Mouse (Mus musculus): Measurements from ENCODE around the gene Utp3. TPM values are rescaled to one million over a fixed set of nuclear protein-coding genes. Genes with fewer than 3 reads are reported as not detected.
A peak's percentile ranks its signal among the peaks of the same experiment; 100 is the strongest.

Utp3 gene
- polyA plus RNA-seq, 1 experiment: 8.4 TPM

DNA sequence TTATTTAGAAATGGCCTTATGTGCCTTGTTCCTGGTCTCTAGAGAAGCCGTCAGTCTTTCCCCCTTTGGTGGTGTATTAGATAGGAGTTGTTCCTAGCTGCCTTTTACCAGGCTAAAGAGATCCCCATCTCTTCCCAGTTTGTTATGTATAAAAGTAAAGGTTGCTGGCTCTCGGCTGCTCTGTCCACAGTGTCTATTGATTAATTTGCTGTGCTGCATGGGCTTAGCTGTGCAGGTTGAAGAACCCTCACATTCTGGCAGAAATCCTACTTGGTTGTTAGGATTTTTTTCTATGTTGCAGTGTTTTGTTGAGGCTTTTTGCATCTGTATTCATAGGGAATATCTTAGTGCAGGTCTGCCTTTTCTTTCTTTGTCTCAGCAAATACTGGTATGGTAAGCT, 47.8 kb downstream of the Utp3 start:
- no peak for TF ChIP-seq POLR2A (IDR thresholded peaks at IDR 0.05; ENCODE audit: control insufficient read depth, low read depth, low read length)
- no peak for TF ChIP-seq CTCF (IDR thresholded peaks at IDR 0.05; ENCODE audit: control insufficient read depth, insufficient read depth, insufficient replicate concordance, low read depth, low read length)
- peaks cover 6% of the 10 kb centered on the region for H3K4me1 ChIP-seq (ENCODE audit: control insufficient read depth, insufficient read depth, low read length)
- no peak overlapping the region for H3K27ac ChIP-seq (ENCODE audit: control insufficient read depth, insufficient read depth, low read depth, low read length)
- no peaks in the 10 kb centered on the region for H3K27me3 ChIP-seq (ENCODE audit: control insufficient read depth, insufficient read depth, low read length)
- H3K4me3 ChIP-seq (ENCODE audit: control insufficient read depth, low read depth, low read length): no peak overlapping the region
- H3K36me3 ChIP-seq (ENCODE audit: control insufficient read depth, insufficient read depth, low read length): no peaks in the 10 kb centered on the region

- TF ChIP-seq CTCF (IDR thresholded peaks at IDR 0.05; ENCODE audit: control insufficient read depth, insufficient read depth, insufficient replicate concordance, low read depth, low read length) (no peak), POLR2A (IDR thresholded peaks at IDR 0.05; ENCODE audit: control insufficient read depth, low read depth, low read length) (no peak)
- H3K4me1 ChIP-seq (ENCODE audit: control insufficient read depth, insufficient read depth, low read length): peaks cover 6% of the 10 kb centered on the region
- H3K27me3 ChIP-seq (ENCODE audit: control insufficient read depth, insufficient read depth, low read length): no peaks in the 10 kb centered on the region
- H3K27ac ChIP-seq (ENCODE audit: control insufficient read depth, insufficient read depth, low read depth, low read length): no peak overlapping the region
- no peaks in the 10 kb centered on the region for H3K36me3 ChIP-seq (ENCODE audit: control insufficient read depth, insufficient read depth, low read length)
- no peak overlapping the region for H3K4me3 ChIP-seq (ENCODE audit: control insufficient read depth, low read depth, low read length)
Measured at GRCm38 (mm10) chr5:88602713-88603112, 48.5 kb downstream of the Utp3 start.

- TF ChIP-seq POLR2A (IDR thresholded peaks at IDR 0.05; ENCODE audit: control insufficient read depth, low read depth, low read length) (no peak), CTCF (IDR thresholded peaks at IDR 0.05; ENCODE audit: control insufficient read depth, insufficient read depth, insufficient replicate concordance, low read depth, low read length) (no peak)
- Histone ChIP-seq H3K4me3 (ENCODE audit: control insufficient read depth, low read depth, low read length) (no peak overlapping the region), H3K27me3 (ENCODE audit: control insufficient read depth, insufficient read depth, low read length) (no peaks in the 10 kb centered on the region), H3K27ac (ENCODE audit: control insufficient read depth, insufficient read depth, low read depth, low read length) (no peak overlapping the region), H3K4me1 (ENCODE audit: control insufficient read depth, insufficient read depth, low read length) (peaks cover 4% of the 10 kb centered on the region), H3K36me3 (ENCODE audit: control insufficient read depth, insufficient read depth, low read length) (no peaks in the 10 kb centered on the region)
Measured at GRCm38 (mm10) chr5:88604046-88604445, 49.8 kb downstream of the Utp3 start.

DNA sequence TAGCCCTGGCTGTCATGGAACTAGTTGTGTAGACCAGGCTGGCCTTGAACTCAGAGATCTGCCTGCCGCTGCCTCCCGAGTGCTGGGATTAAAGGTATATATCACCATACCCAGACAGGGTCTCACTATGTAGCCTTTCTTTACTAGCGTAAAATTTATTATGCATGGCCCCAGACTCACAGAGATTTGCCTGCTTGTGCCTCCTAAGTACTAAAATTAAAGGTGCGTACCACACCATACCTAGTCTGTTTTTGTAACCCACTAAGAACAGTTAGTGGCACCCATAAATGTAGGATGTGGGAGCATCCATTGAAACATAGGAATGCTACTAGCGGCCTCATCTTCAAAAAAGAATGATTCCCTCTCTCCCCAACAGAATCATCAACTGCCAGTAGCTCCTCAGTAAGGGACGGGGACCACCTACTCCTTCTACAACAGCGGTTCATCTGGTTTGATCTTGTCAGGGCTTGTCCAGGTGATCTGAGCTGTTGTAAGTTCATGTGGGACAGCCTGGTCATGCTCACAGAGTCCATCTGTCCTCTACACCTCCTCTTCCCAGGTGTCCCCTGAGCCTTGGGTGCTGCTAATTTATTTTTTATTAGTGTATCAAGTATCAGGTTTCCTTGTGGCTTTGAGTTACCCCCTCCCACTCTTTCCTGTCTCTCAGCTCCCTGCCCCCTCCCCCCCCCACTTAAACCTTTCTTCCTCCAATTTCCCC, 50.5 kb downstream of the Utp3 start:
- Histone ChIP-seq H3K4me3 (ENCODE audit: control insufficient read depth, low read depth, low read length) (no peak overlapping the region), H3K36me3 (ENCODE audit: control insufficient read depth, insufficient read depth, low read length) (no peaks in the 10 kb centered on the region), H3K27ac (ENCODE audit: control insufficient read depth, insufficient read depth, low read depth, low read length) (peak overlapping the region; percentile 49; the same call in 1 of the 2 replicates), H3K27me3 (ENCODE audit: control insufficient read depth, insufficient read depth, low read length) (no peaks in the 10 kb centered on the region), H3K4me1 (ENCODE audit: control insufficient read depth, insufficient read depth, low read length) (peaks cover 3% of the 10 kb centered on the region)
- no peak for TF ChIP-seq CTCF (IDR thresholded peaks at IDR 0.05; ENCODE audit: control insufficient read depth, insufficient read depth, insufficient replicate concordance, low read depth, low read length)
- no peak for TF ChIP-seq POLR2A (IDR thresholded peaks at IDR 0.05; ENCODE audit: control insufficient read depth, low read depth, low read length)

Other genes starting within 250 kb of the Utp3 start
- not detected in 2 replicates for gene Prol1, start 237.2 kb upstream of the Utp3 start, polyA plus RNA-seq (2012; rRNA removed)
- gene Amtn, start 178.4 kb upstream of the Utp3 start, polyA plus RNA-seq (2012; rRNA removed): not detected in 2 replicates
- gene Ambn, start 98.5 kb upstream of the Utp3 start, polyA plus RNA-seq (2012; rRNA removed): 0.06 and 0.20 TPM in 2 replicates
- not detected in 2 replicates for gene Enam, start 66.5 kb upstream of the Utp3 start, polyA plus RNA-seq (2012; rRNA removed)
- gene Jchain, start 26.6 kb upstream of the Utp3 start, polyA plus RNA-seq (2012; rRNA removed): 0.57 and 0.96 TPM in 2 replicates
- gene Rufy3, start 10.6 kb downstream of the Utp3 start, polyA plus RNA-seq (2012; rRNA removed): 15.5 and 15.8 TPM in 2 replicates
- 30.0 and 31.3 TPM in 2 replicates for gene Grsf1, start 121.7 kb downstream of the Utp3 start, polyA plus RNA-seq (2012; rRNA removed)
- gene Mob1b, start 166.4 kb downstream of the Utp3 start, polyA plus RNA-seq (2012; rRNA removed): 3.5 and 4.9 TPM in 2 replicates
- 1.1 and 1.8 TPM in 2 replicates for gene Dck, start 210.5 kb downstream of the Utp3 start, polyA plus RNA-seq (2012; rRNA removed)